Mouse (Mus musculus) regulatory T cell (primary cell): Measurements from ENCODE around the gene Cacna2d3.

ENCODE experiments used
- in situ Hi-C: fragments of 300-600 bp; cut with MboI, MseI; formaldehyde crosslinking; loops from one replicate; pipeline ENCODE4 v1.15.1; 2025; ENCODE audit warnings: high pct_unique_total_duplicates

Cacna2d3 gene

GRCm38 (mm10) chr14:29015896-29016295 lies 705.8 kb downstream of the Cacna2d3 start:
- in situ Hi-C loops, result no loop called here

GRCm38 (mm10) chr14:29014680-29015079 lies 707.0 kb downstream of the Cacna2d3 start:
- in situ Hi-C loops, result no loop called here

GRCm38 (mm10) chr14:29013161-29013560 lies 708.5 kb downstream of the Cacna2d3 start:
- in situ Hi-C loops, result no loop called here

GRCm38 (mm10) chr14:29009644-29010043 lies 712.0 kb downstream of the Cacna2d3 start:
- in situ Hi-C loops, result no loop called here

GRCm38 (mm10) chr14:29005228-29005840 lies 716.3 kb downstream of the Cacna2d3 start:
- in situ Hi-C loops, result no loop called here

- in situ Hi-C loops, result no loop called here
These were observed 725.1 kb downstream of the Cacna2d3 start for GRCm38 (mm10) chr14:28996569-28996968.

GRCm38 (mm10) chr14:28988211-28988900 lies 733.3 kb downstream of the Cacna2d3 start:
- in situ Hi-C loops, result no loop called here

GRCm38 (mm10) chr14:28984276-28984675 lies 737.4 kb downstream of the Cacna2d3 start:
- in situ Hi-C loops, result no loop called here

GRCm38 (mm10) chr14:28980482-28980881 lies 741.2 kb downstream of the Cacna2d3 start:
- in situ Hi-C loops, result no loop called here

GRCm38 (mm10) chr14:28979230-28979629 lies 742.4 kb downstream of the Cacna2d3 start:
- in situ Hi-C loops, result no loop called here

GRCm38 (mm10) chr14:28972620-28973019 lies 749.0 kb downstream of the Cacna2d3 start:
- in situ Hi-C loops, result no loop called here

- in situ Hi-C loops, result no loop called here
These were observed 752.4 kb downstream of the Cacna2d3 start for GRCm38 (mm10) chr14:28969247-28969646.

- in situ Hi-C loops, result no loop called here
These were observed 754.8 kb downstream of the Cacna2d3 start for GRCm38 (mm10) chr14:28966881-28967280.

GRCm38 (mm10) chr14:28961379-28961778 lies 760.3 kb downstream of the Cacna2d3 start:
- in situ Hi-C loops, result no loop called here

- in situ Hi-C loops, result no loop called here
These were observed 762.6 kb downstream of the Cacna2d3 start for GRCm38 (mm10) chr14:28959042-28959441.

GRCm38 (mm10) chr14:28958131-28959015 lies 763.3 kb downstream of the Cacna2d3 start:
- in situ Hi-C loops, result no loop called here

GRCm38 (mm10) chr14:28955181-28955580 lies 766.5 kb downstream of the Cacna2d3 start:
- in situ Hi-C loops, result no loop called here

GRCm38 (mm10) chr14:28954588-28954987 lies 767.1 kb downstream of the Cacna2d3 start:
- in situ Hi-C loops, result no loop called here

- in situ Hi-C loops, result no loop called here
These were observed 767.6 kb downstream of the Cacna2d3 start for GRCm38 (mm10) chr14:28954086-28954485.

- in situ Hi-C loops, result no loop called here
These were observed 768.3 kb downstream of the Cacna2d3 start for GRCm38 (mm10) chr14:28953409-28953808.

- in situ Hi-C loops, result no loop called here
These were observed 771.2 kb downstream of the Cacna2d3 start for GRCm38 (mm10) chr14:28950499-28950898.

GRCm38 (mm10) chr14:28949785-28950184 lies 771.9 kb downstream of the Cacna2d3 start:
- in situ Hi-C loops, result no loop called here
